Mouse (Mus musculus): ENCODE results near the gene Hspa1b.

The Hspa1b gene

GRCm38 (mm10) chr17:34928841-34929240, 30.2 kb downstream of the Hspa1b start:
- DNase-seq (ENCODE audit: low read depth, low spot score), result no peak

GRCm38 (mm10) chr17:34927306-34928019, 31.6 kb downstream of the Hspa1b start:
- no peak for DNase-seq (ENCODE audit: low read depth, low spot score)

GRCm38 (mm10) chr17:34924258-34924657, 34.8 kb downstream of the Hspa1b start:
- DNase-seq (ENCODE audit: low read depth, low spot score), result no peak

- no peak for DNase-seq (ENCODE audit: low read depth, low spot score)
These were observed 36.1 kb downstream of the Hspa1b start for GRCm38 (mm10) chr17:34922939-34923338.

- DNase-seq (ENCODE audit: low read depth, low spot score), result no peak
These were observed 41.9 kb downstream of the Hspa1b start for GRCm38 (mm10) chr17:34917188-34917587.

GRCm38 (mm10) chr17:34916316-34916715, 42.7 kb downstream of the Hspa1b start:
- DNase-seq (ENCODE audit: low read depth, low spot score), result no peak

- no peak for DNase-seq (ENCODE audit: low read depth, low spot score)
These were observed 43.6 kb downstream of the Hspa1b start for GRCm38 (mm10) chr17:34915410-34915831.

GRCm38 (mm10) chr17:34913930-34914665, 44.9 kb downstream of the Hspa1b start, which contains the start of gene Slc44a4:
Gene Slc44a4, plus strand, starts transcription at chr17:34914466.
- DNase-seq (ENCODE audit: low read depth, low spot score), result no peak

GRCm38 (mm10) chr17:34911945-34912351, 47.1 kb downstream of the Hspa1b start:
- peak; percentile 94 for DNase-seq (ENCODE audit: low read depth, low spot score)

GRCm38 (mm10) chr17:34910982-34911381, 48.1 kb downstream of the Hspa1b start:
- DNase-seq (ENCODE audit: low read depth, low spot score), result no peak

Data from CD4-positive, CD25-positive, alpha-beta regulatory T cell, adult 2 months (primary cell).